Mouse (Mus musculus) kidney, embryonic 16.5 days (tissue): ENCODE measurements around the gene Tmod1. TPM values are rescaled to one million over a fixed set of nuclear protein-coding genes. Genes with fewer than 3 reads are reported as not detected.

Source experiments
- ATAC-seq: fragments of 200-750 bp; cut with Nextera tagmentation; 2 replicates; pipeline ENCODE4 v1.8.0; 2017; ENCODE audit warnings: moderate TSS enrichment; ENCODE audit not compliant: low FRiP score, low TSS enrichment
- H3K27ac ChIP-seq: fragments of 300-500 bp; sonication (generic); 2 replicates; pipeline ENCODE4 v1.5.1; 2014; ENCODE audit warnings: low read length
- H3K27me3 ChIP-seq: fragments of 300-500 bp; sonication (generic); 2 replicates; pipeline ENCODE4 v1.6.1; 2014; ENCODE audit warnings: low read length, control low read depth, mixed read lengths; ENCODE audit not compliant: insufficient read depth
- H3K36me3 ChIP-seq: fragments of 300-500 bp; sonication (generic); 2 replicates; pipeline ENCODE4 v1.6.1; 2014; ENCODE audit warnings: low read length, control low read depth, mixed read lengths; ENCODE audit not compliant: insufficient read depth
- H3K4me1 ChIP-seq: fragments of 300-500 bp; sonication (generic); 2 replicates; pipeline ENCODE4 v1.6.1; 2014; ENCODE audit warnings: low read length, control low read depth, mixed read lengths; ENCODE audit not compliant: insufficient read depth
- H3K4me2 ChIP-seq: fragments of 300-500 bp; sonication (generic); replicated peaks from 2 replicates; pipeline ENCODE4 v1.6.1; 2014; ENCODE audit warnings: low read depth, low read length
- H3K4me3 ChIP-seq: fragments of 300-500 bp; sonication (generic); 2 replicates; pipeline ENCODE4 v1.5.1; 2014; ENCODE audit warnings: mild to moderate bottlenecking, low read length
- H3K9ac ChIP-seq: fragments of 300-500 bp; sonication (generic); replicated peaks from 2 replicates; pipeline ENCODE4 v1.6.1; 2014; ENCODE audit warnings: low read length
- H3K9me3 ChIP-seq: fragments of 300-500 bp; sonication (generic); 2 replicates; pipeline ENCODE4 v1.6.1; 2016; ENCODE audit warnings: low read length, control low read depth
- WGBS: fragments of 180-500 bp; shearing (Covaris S2); extraction: QIAGEN DNeasy Blood & Tissue Kit; methylation state at CpG from one replicate; pipeline ENCODE4 v1.1.7; 2014; 5-methylcytosine and 5-hydroxymethylcytosine counted together
- polyA plus RNA-seq: library from polyadenylated mRNA; unstranded; fragments of >200 nt; fragmentation: Nextera tagmentation; extraction: Ambion mirVana; gene quantifications from 2 replicates; pipeline ENCODE4 v1.2.1, GENCODE M21; 2015

The Tmod1 gene
- polyA plus RNA-seq, result 6.3 and 7.6 TPM in 2 replicates

DNA sequence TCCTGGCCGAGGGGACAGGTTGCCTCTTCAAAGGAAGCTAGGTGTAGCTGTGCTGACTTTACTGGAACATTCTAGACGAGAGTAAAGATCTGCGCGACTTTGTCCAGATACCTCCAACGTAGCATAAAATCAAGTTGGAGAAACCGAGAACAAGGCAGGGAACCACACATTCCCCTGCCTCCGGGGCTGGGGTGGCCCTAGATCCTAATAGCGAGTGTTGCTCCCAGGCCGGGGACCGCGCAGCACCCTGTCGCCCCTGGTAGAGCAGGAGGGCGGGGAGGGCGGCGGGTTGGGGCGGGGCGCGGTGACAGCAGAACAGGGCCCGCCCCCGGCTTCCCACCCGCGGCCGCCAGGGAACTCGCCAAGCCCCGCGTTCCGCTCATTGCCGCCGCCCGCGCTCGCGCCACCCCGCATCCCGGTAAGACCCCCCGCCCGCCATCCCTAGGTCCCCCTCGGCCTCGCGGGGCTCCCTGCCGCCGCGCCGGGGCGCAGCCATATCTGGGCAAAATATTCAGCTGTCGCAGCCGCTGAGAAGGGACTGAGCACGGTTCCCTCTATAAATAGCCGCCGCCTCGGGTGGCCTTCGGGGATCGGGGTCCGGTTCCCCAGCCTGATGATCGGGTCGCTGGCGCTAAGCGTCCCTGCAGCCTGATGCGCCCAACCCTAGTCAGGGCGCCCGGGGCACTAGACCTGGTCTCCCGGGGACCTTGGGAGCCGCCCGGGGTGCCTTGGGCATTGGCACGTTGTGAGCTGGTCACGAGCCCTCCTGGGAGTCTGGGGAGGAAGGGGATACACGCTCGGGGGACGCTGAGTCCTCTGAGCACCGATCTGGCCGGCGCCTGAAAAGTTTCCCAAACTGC is at the start of gene Tmod1:
TSS of gene Tmod1 (plus strand) at position 44 of the 860 bp plus-strand sequence.
- H3K4me1 ChIP-seq, result peaks cover 22% of the 10 kb centered on the region

GRCm38 (mm10) chr4:45990427-45991135 is 48.2 kb upstream of the Tmod1 start:
- H3K27me3 ChIP-seq, result no peaks in the 10 kb centered on the region
- peaks cover 4% of the 10 kb centered on the region; the same call in 1 of the 2 replicates for H3K4me1 ChIP-seq
- no peak for ATAC-seq
- peaks cover 10% of the 10 kb centered on the region; the same call in 1 of the 2 replicates for H3K36me3 ChIP-seq
- H3K9me3 ChIP-seq, result no peaks in the 10 kb centered on the region
- no peak overlapping the region for H3K4me3 ChIP-seq
- no peak overlapping the region for H3K4me2 ChIP-seq
- no peak overlapping the region for H3K27ac ChIP-seq
- H3K9ac ChIP-seq, result no peak overlapping the region
- WGBS, result 41% methylated on average over 6 of the region's 6 CpGs

More for the DNA sequence above, at the start of gene Tmod1:
- Histone ChIP-seq H3K27me3 (peaks cover 31% of the 10 kb centered on the region), H3K9ac (peak within 1 kb of the TSS; percentile 73), H3K4me3 (peak within 1 kb of the TSS; percentile 74), H3K9me3 (no peaks in the 10 kb centered on the region), H3K27ac (no peak within 1 kb of the TSS), H3K36me3 (no peaks in the 10 kb centered on the region), H3K4me2 (peak within 1 kb of the TSS; percentile 100)
- under 1% methylated on average over 71 of the region's 72 CpGs for WGBS
- peak; percentile 74 for ATAC-seq

GRCm38 (mm10) chr4:45998536-45998935 is 40.2 kb upstream of the Tmod1 start:
- ATAC-seq, result no peak
- Histone ChIP-seq H3K9ac (no peak overlapping the region), H3K27ac (no peak overlapping the region), H3K4me1 (no peaks in the 10 kb centered on the region), H3K4me2 (no peak overlapping the region), H3K4me3 (no peak overlapping the region), H3K36me3 (0 out of 2 replicates have a peak, but pooled peaks cover 2% of the 10 kb centered on the region), H3K27me3 (no peaks in the 10 kb centered on the region), H3K9me3 (no peaks in the 10 kb centered on the region)
- 93% methylated on average over 4 of the region's 4 CpGs for WGBS

DNA sequence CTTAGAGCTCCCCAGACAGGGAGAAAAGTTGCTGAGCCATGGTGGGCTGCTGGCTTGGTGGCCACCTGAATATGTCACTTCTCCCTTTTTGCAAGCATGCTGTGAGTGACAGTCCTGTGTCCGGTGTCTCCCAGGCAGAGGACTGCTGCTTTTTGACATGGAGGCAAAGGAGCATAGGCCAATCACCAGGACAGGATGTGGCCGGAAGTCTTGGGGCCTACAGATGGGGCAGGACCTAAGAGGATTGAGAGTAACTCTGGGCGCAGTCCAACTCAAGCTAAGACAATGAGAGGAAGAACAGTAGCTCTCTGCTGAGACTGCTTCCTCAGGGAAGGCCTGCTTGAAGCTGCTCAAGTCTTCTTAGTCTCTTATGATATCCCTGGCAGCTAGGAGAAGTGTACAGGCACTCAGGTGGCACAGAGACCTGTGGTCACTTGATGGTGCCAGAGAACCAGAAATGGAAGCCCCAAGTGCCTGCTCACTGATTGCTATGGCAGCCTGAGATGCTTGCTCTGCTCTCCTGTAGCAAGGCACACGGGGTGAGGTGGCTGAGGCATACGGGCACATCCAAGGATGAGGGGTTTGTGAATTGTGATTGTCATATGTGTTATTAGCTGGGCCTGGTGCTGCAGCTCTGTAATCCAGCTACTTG is 30.5 kb upstream of the Tmod1 start:
- H3K27ac ChIP-seq, result peak overlapping the region; percentile 11; the same call in 1 of the 2 replicates
- H3K4me3 ChIP-seq, result no peak overlapping the region
- WGBS, result 87% methylated on average over 5 of the region's 5 CpGs

GRCm38 (mm10) chr4:46011698-46012097 is 27.0 kb upstream of the Tmod1 start:
- Histone ChIP-seq H3K27me3 (no peaks in the 10 kb centered on the region), H3K9ac (no peak overlapping the region), H3K36me3 (no peaks in the 10 kb centered on the region), H3K27ac (no peak overlapping the region), H3K4me2 (no peak overlapping the region), H3K4me1 (no peaks in the 10 kb centered on the region), H3K9me3 (no peaks in the 10 kb centered on the region), H3K4me3 (no peak overlapping the region)
- no peak for ATAC-seq
- WGBS, result 100% methylated on average over 2 of the region's 2 CpGs

More for the DNA sequence above, 30.5 kb upstream of the Tmod1 start:
- no peak overlapping the region for H3K9ac ChIP-seq
- peaks cover 6% of the 10 kb centered on the region; the same call in 1 of the 2 replicates for H3K36me3 ChIP-seq
- ATAC-seq, result no peak
- no peak overlapping the region for H3K4me2 ChIP-seq
- H3K9me3 ChIP-seq, result no peaks in the 10 kb centered on the region
- H3K27me3 ChIP-seq, result no peaks in the 10 kb centered on the region
- H3K4me1 ChIP-seq, result no peaks in the 10 kb centered on the region

DNA sequence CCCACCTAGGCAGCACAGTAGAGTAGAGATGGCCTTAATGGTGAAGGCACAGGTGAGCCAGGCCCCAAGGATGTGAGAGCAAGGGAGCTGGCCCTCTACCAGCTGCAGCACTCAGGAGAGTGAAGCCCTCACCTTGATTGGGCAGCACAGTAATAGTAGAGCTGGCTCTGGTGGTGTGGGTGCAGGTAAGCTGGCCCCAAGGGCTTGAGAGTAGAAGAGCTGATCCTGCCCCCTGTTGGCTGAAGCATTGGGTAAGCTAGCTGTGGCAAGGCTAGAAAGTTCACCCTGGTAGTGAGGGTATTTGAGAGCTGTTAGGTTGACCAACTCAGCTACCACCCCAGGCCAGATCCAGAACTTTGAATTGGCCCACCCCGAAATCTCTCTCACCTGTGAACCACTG is 23.1 kb upstream of the Tmod1 start:
- Histone ChIP-seq H3K4me2 (no peak overlapping the region), H3K9me3 (no peaks in the 10 kb centered on the region), H3K9ac (no peak overlapping the region), H3K27ac (no peak overlapping the region), H3K4me1 (no peaks in the 10 kb centered on the region), H3K36me3 (0 out of 2 replicates have a peak, but pooled peaks cover 3% of the 10 kb centered on the region), H3K27me3 (no peaks in the 10 kb centered on the region), H3K4me3 (no peak overlapping the region)
- 93% methylated on average over 1 of the region's 1 CpGs for WGBS
- ATAC-seq, result no peak

DNA sequence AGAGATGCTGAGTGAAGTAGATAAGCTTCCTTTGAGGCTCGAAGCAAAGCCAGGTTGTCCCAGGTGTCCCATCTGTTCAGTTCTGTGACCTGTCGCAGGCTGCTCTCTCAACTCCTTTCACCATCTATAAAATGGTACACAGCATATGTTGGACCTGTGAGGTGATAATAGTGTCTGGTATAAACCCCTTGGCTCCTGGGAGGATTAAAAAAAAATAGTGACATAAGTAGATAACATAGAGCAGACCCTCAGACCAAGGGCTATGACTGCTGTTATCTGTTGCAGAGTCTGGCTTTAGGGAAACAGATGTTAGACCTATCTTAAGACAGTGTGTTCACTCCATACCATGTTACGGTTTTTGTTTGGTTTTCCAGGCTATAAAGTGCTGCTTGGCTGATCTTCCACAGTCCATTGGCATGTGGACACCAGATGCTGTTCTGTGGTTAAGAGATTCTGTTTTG is 15.7 kb upstream of the Tmod1 start:
- Histone ChIP-seq H3K4me1 (0 out of 2 replicates have a peak, but pooled peaks cover 2% of the 10 kb centered on the region), H3K9me3 (no peaks in the 10 kb centered on the region), H3K9ac (no peak overlapping the region), H3K4me2 (no peak overlapping the region), H3K27me3 (no peaks in the 10 kb centered on the region), H3K27ac (no peak overlapping the region), H3K36me3 (no peaks in the 10 kb centered on the region), H3K4me3 (no peak overlapping the region)
- peak; percentile 51; the same call in 1 of the 2 replicates for ATAC-seq
- 52% methylated on average over 3 of the region's 3 CpGs for WGBS

- WGBS, result 35% methylated on average over 7 of the region's 7 CpGs
Observed at GRCm38 (mm10) chr4:46025893-46026292, 12.8 kb upstream of the Tmod1 start.

GRCm38 (mm10) chr4:46028224-46028623 is 10.5 kb upstream of the Tmod1 start:
- no peak overlapping the region for H3K27ac ChIP-seq
- H3K36me3 ChIP-seq, result no peaks in the 10 kb centered on the region
- no peak overlapping the region for H3K4me3 ChIP-seq
- no peaks in the 10 kb centered on the region for H3K4me1 ChIP-seq
- H3K4me2 ChIP-seq, result no peak overlapping the region
- no peaks in the 10 kb centered on the region for H3K27me3 ChIP-seq
- WGBS, result 75% methylated on average over 6 of the region's 6 CpGs
- ATAC-seq, result no peak
- no peak overlapping the region for H3K9ac ChIP-seq
- H3K9me3 ChIP-seq, result no peaks in the 10 kb centered on the region

More at GRCm38 (mm10) chr4:46025893-46026292, 12.8 kb upstream of the Tmod1 start:
- H3K4me3 ChIP-seq, result no peak overlapping the region
- 0 out of 2 replicates have a peak, but pooled peaks have one; percentile 19 for ATAC-seq
- H3K9me3 ChIP-seq, result no peaks in the 10 kb centered on the region
- no peak overlapping the region for H3K4me2 ChIP-seq
- no peak overlapping the region for H3K27ac ChIP-seq
- no peaks in the 10 kb centered on the region for H3K27me3 ChIP-seq
- H3K36me3 ChIP-seq, result no peaks in the 10 kb centered on the region
- 0 out of 2 replicates have a peak, but pooled peaks cover 2% of the 10 kb centered on the region for H3K4me1 ChIP-seq
- no peak overlapping the region for H3K9ac ChIP-seq
